Mouse (Mus musculus) midbrain, embryonic 14.5 days (tissue): Measurements from ENCODE around the gene Olfr1105. TPM values are rescaled to one million over a fixed set of nuclear protein-coding genes. Genes with fewer than 3 reads are reported as not detected.

Source experiments
- ATAC-seq: fragments of 200-750 bp; cut with Nextera tagmentation; 2 replicates; pipeline ENCODE4 v1.8.0; 2017; ENCODE audit warnings: moderate number of reproducible peaks, moderate library complexity; ENCODE audit not compliant: low FRiP score, low TSS enrichment
- DNase-seq: peaks from one replicate; pipeline ENCODE4 v3.0.0-alpha.2; 2015
- H3K27ac ChIP-seq: fragments of 300-500 bp; sonication (generic); replicated peaks from 2 replicates; pipeline ENCODE4 v1.5.1; 2014; ENCODE audit warnings: mild to moderate bottlenecking, low read depth, low read length, moderate library complexity
- H3K27me3 ChIP-seq: fragments of 300-500 bp; sonication (generic); 2 replicates; pipeline ENCODE4 v1.6.1; 2014; ENCODE audit warnings: low read length, control low read depth, mixed read lengths; ENCODE audit not compliant: control insufficient read depth, insufficient read depth
- H3K36me3 ChIP-seq: fragments of 300-500 bp; sonication (generic); 2 replicates; pipeline ENCODE4 v1.6.1; 2014; ENCODE audit warnings: low read length, control low read depth; ENCODE audit not compliant: control insufficient read depth, insufficient read depth
- H3K4me1 ChIP-seq: fragments of 300-500 bp; sonication (generic); 2 replicates; pipeline ENCODE4 v1.6.1; 2014; ENCODE audit warnings: mild to moderate bottlenecking, antibody characterized with exemption, low read length, control low read depth; ENCODE audit not compliant: control insufficient read depth, insufficient read depth
- H3K4me2 ChIP-seq: fragments of 300-500 bp; sonication (generic); 2 replicates; pipeline ENCODE4 v1.6.1; 2014; ENCODE audit warnings: mild to moderate bottlenecking, low read length, moderate library complexity
- H3K4me3 ChIP-seq: fragments of 300-500 bp; sonication (generic); replicated peaks from 2 replicates; pipeline ENCODE4 v1.5.1; 2014; ENCODE audit warnings: low read depth, low read length
- H3K9ac ChIP-seq: fragments of 300-500 bp; sonication (generic); replicated peaks from 2 replicates; pipeline ENCODE4 v1.6.1; 2014; ENCODE audit warnings: mild to moderate bottlenecking, low read length, moderate library complexity
- H3K9me3 ChIP-seq: fragments of 300-500 bp; sonication (generic); 2 replicates; pipeline ENCODE4 v1.6.1; 2016; ENCODE audit warnings: low read length, control low read depth, mixed read lengths; ENCODE audit not compliant: control insufficient read depth
- WGBS: fragments of 180-500 bp; shearing (Covaris S2); extraction: QIAGEN DNeasy Blood & Tissue Kit; methylation state at CpG from one replicate; pipeline ENCODE4 v1.1.7; 2014; 5-methylcytosine and 5-hydroxymethylcytosine counted together
- polyA plus RNA-seq: library from polyadenylated mRNA; unstranded; fragments of >200 nt; fragmentation: Nextera tagmentation; extraction: Ambion mirVana; gene quantifications from 2 replicates; pipeline ENCODE4 v1.2.1, GENCODE M21; 2014

Olfr1105 gene
- not detected in 2 replicates for polyA plus RNA-seq

DNA sequence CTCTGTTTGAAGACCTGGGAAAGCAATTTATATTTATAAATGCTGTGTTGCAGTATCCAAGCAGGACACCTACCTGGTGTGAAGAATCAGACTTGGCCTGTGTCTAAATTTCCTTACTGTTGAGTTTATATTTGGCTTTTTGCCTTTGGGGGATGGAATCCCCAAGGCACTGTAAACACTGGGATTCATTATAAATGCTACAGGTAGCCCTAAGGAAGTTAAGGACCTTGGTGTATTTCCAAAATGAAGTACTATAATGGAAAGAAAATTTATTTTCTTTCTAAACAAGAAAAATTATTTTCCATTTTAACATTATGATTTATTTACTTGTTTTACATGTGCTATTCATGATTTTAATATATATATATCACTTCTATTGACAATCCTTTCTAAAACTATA is at the start of gene Olfr1105:
TSS of gene Olfr1105 (minus strand) at position 101 of the 400 bp plus-strand sequence.
- Histone ChIP-seq H3K9ac (no peak within 1 kb of the TSS), H3K4me2 (no peak within 1 kb of the TSS), H3K27ac (no peak within 1 kb of the TSS), H3K36me3 (no peaks in the 10 kb centered on the region), H3K4me3 (no peak within 1 kb of the TSS), H3K9me3 (no peaks in the 10 kb centered on the region), H3K4me1 (no peaks in the 10 kb centered on the region), H3K27me3 (no peaks in the 10 kb centered on the region)
- DNase-seq (no peak), ATAC-seq (no peak)

DNA sequence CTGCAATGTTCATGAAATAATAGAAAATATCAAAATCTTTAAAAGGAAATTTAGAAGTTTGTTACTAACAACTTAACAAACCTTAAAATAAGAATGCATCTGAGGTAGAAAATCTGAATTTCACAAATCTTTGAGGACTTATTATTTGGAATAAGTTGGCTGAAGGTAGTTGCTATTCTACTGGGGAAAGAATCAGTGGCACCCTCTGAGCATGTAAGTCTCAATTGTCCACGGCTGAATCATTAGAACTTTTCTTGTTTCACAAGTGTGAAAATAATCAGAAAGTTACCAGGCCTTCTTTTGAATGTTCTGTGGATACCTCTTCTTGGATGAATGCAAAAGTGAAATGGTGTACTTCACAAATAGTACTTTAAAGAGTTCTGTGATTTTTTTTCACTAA is 39.4 kb upstream of the Olfr1105 start, which contains the start of gene Olfr1107:
TSS of gene Olfr1107 (minus strand) at position 101 of the 400 bp plus-strand sequence.
- DNase-seq = no peak
- 82% methylated on average over 1 of the region's 1 CpGs for WGBS
- no peak within 1 kb of the TSS for H3K4me3 ChIP-seq

DNA sequence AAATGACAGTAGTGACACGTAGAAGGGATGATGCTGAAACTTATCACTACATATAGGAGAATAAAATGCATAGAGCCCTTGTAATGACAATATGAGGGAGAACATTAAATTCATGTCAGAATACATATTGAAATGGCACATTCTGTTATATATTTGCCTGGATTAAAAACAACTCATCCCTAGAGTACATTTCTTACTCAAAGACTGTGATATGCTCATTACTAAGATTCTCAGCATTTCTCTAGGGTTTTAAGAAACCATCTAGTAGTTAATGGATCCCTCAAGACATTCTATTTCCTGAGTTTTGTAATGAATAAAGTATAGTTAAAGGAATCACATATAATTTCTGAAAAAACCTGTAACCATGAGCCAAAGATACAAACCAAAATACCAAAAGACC is 15.8 kb upstream of the Olfr1105 start, which contains the start of gene Olfr1106:
TSS of gene Olfr1106 (minus strand) at position 101 of the 400 bp plus-strand sequence.
- DNase-seq (no peak), ATAC-seq (no peak)
- Histone ChIP-seq H3K36me3 (no peaks in the 10 kb centered on the region), H3K9ac (no peak within 1 kb of the TSS), H3K27me3 (no peaks in the 10 kb centered on the region), H3K4me1 (no peaks in the 10 kb centered on the region), H3K4me3 (no peak within 1 kb of the TSS), H3K27ac (no peak within 1 kb of the TSS), H3K4me2 (no peak within 1 kb of the TSS), H3K9me3 (no peaks in the 10 kb centered on the region)
- 68% methylated on average over 1 of the region's 1 CpGs for WGBS

More for the DNA sequence above, 39.4 kb upstream of the Olfr1105 start, which contains the start of gene Olfr1107:
- no peak within 1 kb of the TSS for H3K9ac ChIP-seq
- H3K4me2 ChIP-seq = no peak within 1 kb of the TSS
- H3K4me1 ChIP-seq = no peaks in the 10 kb centered on the region
- no peaks in the 10 kb centered on the region for H3K36me3 ChIP-seq
- no peak for ATAC-seq
- H3K9me3 ChIP-seq = no peaks in the 10 kb centered on the region
- H3K27ac ChIP-seq = no peak within 1 kb of the TSS
- H3K27me3 ChIP-seq = no peaks in the 10 kb centered on the region

DNA sequence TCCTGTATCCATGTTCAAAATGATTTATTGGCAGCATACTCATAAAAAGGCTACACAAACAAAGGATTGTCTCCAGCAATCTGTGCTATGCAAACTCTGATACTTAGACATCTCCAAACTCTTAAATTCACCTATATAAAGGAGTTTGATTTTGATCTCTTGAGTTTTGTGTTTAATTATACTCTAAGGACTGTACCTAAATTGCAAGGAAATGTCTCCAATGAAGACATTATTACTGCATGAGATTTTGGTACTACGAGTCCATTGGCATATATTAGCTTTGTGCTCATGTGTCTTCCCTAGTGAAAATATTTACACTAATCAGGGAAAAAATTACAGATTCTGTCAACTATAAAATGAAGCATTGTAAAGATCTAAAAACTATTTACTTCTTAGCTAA is 9.4 kb downstream of the Olfr1105 start, which contains the start of gene Olfr1104:
TSS of gene Olfr1104 (minus strand) at position 101 of the 400 bp plus-strand sequence.
- Histone ChIP-seq H3K4me1 (no peaks in the 10 kb centered on the region), H3K27ac (no peak within 1 kb of the TSS), H3K36me3 (no peaks in the 10 kb centered on the region), H3K9ac (no peak within 1 kb of the TSS), H3K27me3 (no peaks in the 10 kb centered on the region), H3K4me2 (no peak within 1 kb of the TSS), H3K9me3 (no peaks in the 10 kb centered on the region), H3K4me3 (no peak within 1 kb of the TSS)
- 88% methylated on average over 1 of the region's 1 CpGs for WGBS
- ATAC-seq = no peak
- DNase-seq = no peak

DNA sequence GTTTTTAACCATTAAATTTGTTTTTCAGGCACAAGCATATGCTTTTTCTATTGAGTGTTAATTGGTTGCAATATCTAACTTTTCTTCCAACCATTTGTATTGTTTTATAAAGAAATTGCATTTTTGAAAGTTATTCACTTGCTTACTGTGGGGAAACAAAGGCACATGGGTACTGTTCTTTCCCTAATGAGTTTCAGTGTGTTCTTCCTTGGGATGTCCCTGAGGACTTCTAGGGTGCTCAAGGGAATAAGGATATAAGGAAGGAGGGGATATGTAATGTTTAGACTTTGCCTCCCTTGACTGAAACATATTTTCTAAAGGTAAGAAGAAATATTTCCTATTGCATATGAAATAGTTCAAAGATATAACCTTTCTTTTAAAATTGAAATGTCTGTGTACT is 38.2 kb downstream of the Olfr1105 start, which contains the start of gene Olfr1102:
TSS of gene Olfr1102 (plus strand) at position 301 of the 400 bp plus-strand sequence.
- Histone ChIP-seq H3K4me1 (no peaks in the 10 kb centered on the region), H3K9ac (no peak within 1 kb of the TSS), H3K9me3 (no peaks in the 10 kb centered on the region), H3K27me3 (no peaks in the 10 kb centered on the region), H3K4me3 (no peak within 1 kb of the TSS), H3K4me2 (no peak within 1 kb of the TSS), H3K27ac (no peak within 1 kb of the TSS), H3K36me3 (no peaks in the 10 kb centered on the region)
- DNase-seq (no peak), ATAC-seq (no peak)

DNA sequence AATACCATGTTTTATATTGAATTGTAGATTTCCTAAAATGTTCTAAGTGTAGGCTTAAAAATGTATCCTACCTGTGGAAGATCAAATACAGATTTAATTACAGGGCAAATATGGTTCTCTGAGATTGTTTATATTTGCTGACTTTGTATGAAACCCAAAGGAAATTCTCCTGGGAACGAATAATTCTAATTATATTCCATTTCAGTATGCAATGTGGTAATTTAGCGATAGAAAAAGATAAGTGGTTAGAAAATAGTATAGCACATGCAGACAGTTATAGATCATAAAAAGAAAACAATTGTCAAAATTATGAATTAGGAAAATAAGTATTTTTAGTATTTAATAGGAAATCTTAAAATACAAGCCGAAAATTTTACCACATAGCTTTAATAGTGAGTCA is 45.2 kb downstream of the Olfr1105 start, which contains the start of gene Olfr1101:
TSS of gene Olfr1101 (minus strand) at position 101 of the 400 bp plus-strand sequence.
- H3K9ac ChIP-seq = no peak within 1 kb of the TSS
- no peaks in the 10 kb centered on the region for H3K36me3 ChIP-seq
- no peak within 1 kb of the TSS for H3K4me2 ChIP-seq
- WGBS = 85% methylated on average over 3 of the region's 3 CpGs
- ATAC-seq (no peak), DNase-seq (no peak)
- H3K27me3 ChIP-seq = no peaks in the 10 kb centered on the region
- no peaks in the 10 kb centered on the region for H3K4me1 ChIP-seq
- H3K4me3 ChIP-seq = no peak within 1 kb of the TSS
- no peaks in the 10 kb centered on the region for H3K9me3 ChIP-seq
- H3K27ac ChIP-seq = no peak within 1 kb of the TSS

Other genes starting within 250 kb of the Olfr1105 start
- gene Olfr141, start 226.5 kb downstream of the Olfr1105 start, polyA plus RNA-seq = not detected in 2 replicates
- not detected in 2 replicates for gene Olfr1094, start 211.9 kb downstream of the Olfr1105 start, polyA plus RNA-seq
- not detected in 2 replicates for gene Olfr1095, start 184.8 kb downstream of the Olfr1105 start, polyA plus RNA-seq
- gene Gm13723, start 161.7 kb downstream of the Olfr1105 start, polyA plus RNA-seq = not detected in 2 replicates
- not detected in 2 replicates for gene Olfr1097, start 144.3 kb downstream of the Olfr1105 start, polyA plus RNA-seq
- gene Olfr1098, start 112.0 kb downstream of the Olfr1105 start, polyA plus RNA-seq = not detected in 2 replicates
- gene Olfr1099, start 75.8 kb downstream of the Olfr1105 start, polyA plus RNA-seq = not detected in 2 replicates
- gene Olfr1100, start 56.6 kb downstream of the Olfr1105 start, polyA plus RNA-seq = not detected in 2 replicates
- gene Olfr1101, start 45.3 kb downstream of the Olfr1105 start, polyA plus RNA-seq = not detected in 2 replicates
- gene Olfr1102, start 38.1 kb downstream of the Olfr1105 start, polyA plus RNA-seq = not detected in 2 replicates
- gene Olfr1104, start 9.5 kb downstream of the Olfr1105 start, polyA plus RNA-seq = not detected in 2 replicates
- not detected in 2 replicates for gene Olfr1106, start 15.7 kb upstream of the Olfr1105 start, polyA plus RNA-seq
- gene Olfr1107, start 39.3 kb upstream of the Olfr1105 start, polyA plus RNA-seq = not detected in 2 replicates
- not detected in 2 replicates for gene Olfr1109, start 59.5 kb upstream of the Olfr1105 start, polyA plus RNA-seq
- gene Olfr259, start 78.0 kb upstream of the Olfr1105 start, polyA plus RNA-seq = not detected in 2 replicates
- not detected in 2 replicates for gene Olfr1110, start 103.8 kb upstream of the Olfr1105 start, polyA plus RNA-seq
- gene Olfr1111, start 116.1 kb upstream of the Olfr1105 start, polyA plus RNA-seq = not detected in 2 replicates
- not detected in 2 replicates for gene Olfr1112, start 151.3 kb upstream of the Olfr1105 start, polyA plus RNA-seq
- gene Olfr1113, start 172.4 kb upstream of the Olfr1105 start, polyA plus RNA-seq = not detected in 2 replicates
- gene Olfr1115, start 211.5 kb upstream of the Olfr1105 start, polyA plus RNA-seq = not detected in 2 replicates
- gene Olfr1116, start 231.0 kb upstream of the Olfr1105 start, polyA plus RNA-seq = not detected in 2 replicates